Mouse (Mus musculus) hindbrain, embryonic 16.5 days (tissue): Measurements from ENCODE around the gene Pip5k1b. TPM values are rescaled to one million over a fixed set of nuclear protein-coding genes. Genes with fewer than 3 reads are reported as not detected.
A peak's percentile ranks its signal among the peaks of the same experiment; 100 is the strongest.

ENCODE experiments used
- ATAC-seq: fragments of 200-750 bp; cut with Nextera tagmentation; 2 replicates; pipeline ENCODE4 v1.8.0; 2017; ENCODE audit warnings: moderate TSS enrichment, moderate library complexity
- H3K27ac ChIP-seq: fragments of 300-500 bp; sonication (generic); 2 replicates; pipeline ENCODE4 v1.5.1; 2014; ENCODE audit warnings: low read depth, mild to moderate bottlenecking, control low read depth, low read length, moderate library complexity
- H3K27me3 ChIP-seq: fragments of 300-500 bp; sonication (generic); replicated peaks from 2 replicates; pipeline ENCODE4 v1.6.1; 2014; ENCODE audit warnings: low read length; ENCODE audit not compliant: control insufficient read depth, insufficient read depth
- H3K36me3 ChIP-seq: fragments of 300-500 bp; sonication (generic); 2 replicates; pipeline ENCODE4 v1.6.1; 2014; ENCODE audit warnings: mild to moderate bottlenecking, low read length, moderate library complexity, mixed read lengths; ENCODE audit not compliant: control insufficient read depth, insufficient read depth
- H3K4me1 ChIP-seq: fragments of 300-500 bp; sonication (generic); 2 replicates; pipeline ENCODE4 v1.6.1; 2014; ENCODE audit warnings: low read depth, low read length; ENCODE audit not compliant: control insufficient read depth, insufficient read depth
- H3K4me2 ChIP-seq: fragments of 300-500 bp; sonication (generic); 2 replicates; pipeline ENCODE4 v1.6.1; 2014; ENCODE audit warnings: mild to moderate bottlenecking, low read length, control low read depth, moderate library complexity
- H3K4me3 ChIP-seq: fragments of 300-500 bp; sonication (generic); 2 replicates; pipeline ENCODE4 v1.5.1; 2014; ENCODE audit warnings: mild to moderate bottlenecking, low read length, control low read depth, moderate library complexity
- H3K9ac ChIP-seq: fragments of 300-500 bp; sonication (generic); 2 replicates; pipeline ENCODE4 v1.6.1; 2014; ENCODE audit warnings: low read depth, mild to moderate bottlenecking, control low read depth, low read length, moderate library complexity
- H3K9me3 ChIP-seq: fragments of 300-500 bp; sonication (generic); 2 replicates; pipeline ENCODE4 v1.6.1; 2014; ENCODE audit warnings: mild to moderate bottlenecking, low read length, moderate library complexity; ENCODE audit not compliant: control insufficient read depth
- WGBS: fragments of 180-500 bp; shearing (Covaris S2); extraction: QIAGEN DNeasy Blood & Tissue Kit; methylation state at CpG from one replicate; pipeline ENCODE4 v1.1.7; 2014; 5-methylcytosine and 5-hydroxymethylcytosine counted together
- polyA plus RNA-seq: library from polyadenylated mRNA; unstranded; fragments of >200 nt; fragmentation: Nextera tagmentation; extraction: Ambion mirVana; gene quantifications from 2 replicates; pipeline ENCODE4 v1.2.1, GENCODE M21; 2015

Pip5k1b gene
- polyA plus RNA-seq, 1 experiment from 2014 or later = 2.2 TPM

GRCm38 (mm10) chr19:24403245-24403644 is 152.4 kb downstream of the Pip5k1b start:
- H3K27me3 ChIP-seq = no peaks in the 10 kb centered on the region
- no peak overlapping the region for H3K4me2 ChIP-seq
- no peak overlapping the region for H3K27ac ChIP-seq
- H3K9me3 ChIP-seq = no peaks in the 10 kb centered on the region; the same call in 1 of the 2 replicates
- no peaks in the 10 kb centered on the region for H3K36me3 ChIP-seq
- WGBS = 88% methylated on average over 6 of the region's 6 CpGs
- H3K4me1 ChIP-seq = no peaks in the 10 kb centered on the region
- no peak overlapping the region for H3K4me3 ChIP-seq
- no peak overlapping the region for H3K9ac ChIP-seq
- no peak for ATAC-seq

GRCm38 (mm10) chr19:24393920-24394319 is 161.8 kb downstream of the Pip5k1b start:
- WGBS = 79% methylated on average over 2 of the region's 2 CpGs
- H3K4me2 ChIP-seq = no peak overlapping the region

DNA sequence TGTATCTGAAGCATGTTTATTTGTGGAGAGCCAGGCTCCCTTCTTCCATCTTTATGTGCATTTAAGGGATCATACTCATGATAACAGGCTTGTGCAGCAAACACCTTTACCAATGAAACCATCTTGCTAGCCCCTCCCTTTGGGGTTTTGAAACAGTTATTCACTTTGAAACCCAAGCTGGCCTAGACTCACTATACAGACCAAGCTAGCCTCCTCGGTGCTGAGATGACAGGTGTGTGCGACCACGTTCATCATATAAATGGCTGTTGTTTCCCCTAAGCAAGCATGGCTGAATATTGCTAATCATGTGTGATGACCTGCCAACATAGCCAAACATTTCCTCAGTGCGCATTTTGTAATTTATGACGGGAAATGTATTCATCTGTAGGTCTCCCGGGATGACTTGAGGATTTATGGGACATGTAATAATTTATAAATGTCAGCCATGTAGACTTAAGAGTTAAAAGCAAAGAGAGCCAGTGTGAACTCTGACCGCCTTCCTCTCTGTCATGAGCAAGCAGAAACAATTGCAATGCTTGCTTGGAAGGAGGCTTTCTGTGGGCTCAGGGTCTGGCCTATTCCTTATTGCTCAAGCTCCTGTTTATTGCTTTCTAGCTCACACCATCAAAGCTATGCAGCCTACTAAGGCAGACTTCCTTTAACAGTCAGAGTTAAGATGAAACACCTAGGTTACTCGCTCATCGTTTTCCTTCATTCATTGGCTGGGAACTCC is 164.0 kb downstream of the Pip5k1b start:
- no peak overlapping the region for H3K4me3 ChIP-seq
- H3K27ac ChIP-seq = no peak overlapping the region
- no peaks in the 10 kb centered on the region for H3K36me3 ChIP-seq
- WGBS = 57% methylated on average over 9 of the region's 9 CpGs
- H3K9ac ChIP-seq = no peak overlapping the region
- no peaks in the 10 kb centered on the region for H3K27me3 ChIP-seq
- ATAC-seq = no peak
- H3K4me1 ChIP-seq = peaks cover 2% of the 10 kb centered on the region; the same call in 1 of the 2 replicates
- H3K4me2 ChIP-seq = no peak overlapping the region
- H3K9me3 ChIP-seq = no peaks in the 10 kb centered on the region

More at GRCm38 (mm10) chr19:24393920-24394319, 161.8 kb downstream of the Pip5k1b start:
- Histone ChIP-seq H3K4me3 (no peak overlapping the region), H3K4me1 (peaks cover 2% of the 10 kb centered on the region; the same call in 1 of the 2 replicates), H3K27ac (no peak overlapping the region), H3K9ac (no peak overlapping the region), H3K9me3 (no peaks in the 10 kb centered on the region), H3K27me3 (no peaks in the 10 kb centered on the region), H3K36me3 (no peaks in the 10 kb centered on the region)
- ATAC-seq = no peak

- Histone ChIP-seq H3K4me2 (no peak overlapping the region), H3K9me3 (no peaks in the 10 kb centered on the region), H3K4me3 (no peak overlapping the region), H3K36me3 (no peaks in the 10 kb centered on the region), H3K27me3 (no peaks in the 10 kb centered on the region), H3K27ac (no peak overlapping the region), H3K4me1 (no peaks in the 10 kb centered on the region), H3K9ac (no peak overlapping the region)
- no peak for ATAC-seq
- WGBS = 78% methylated on average over 22 of the region's 22 CpGs
These were observed 168.5 kb downstream of the Pip5k1b start for GRCm38 (mm10) chr19:24386956-24387865.

DNA sequence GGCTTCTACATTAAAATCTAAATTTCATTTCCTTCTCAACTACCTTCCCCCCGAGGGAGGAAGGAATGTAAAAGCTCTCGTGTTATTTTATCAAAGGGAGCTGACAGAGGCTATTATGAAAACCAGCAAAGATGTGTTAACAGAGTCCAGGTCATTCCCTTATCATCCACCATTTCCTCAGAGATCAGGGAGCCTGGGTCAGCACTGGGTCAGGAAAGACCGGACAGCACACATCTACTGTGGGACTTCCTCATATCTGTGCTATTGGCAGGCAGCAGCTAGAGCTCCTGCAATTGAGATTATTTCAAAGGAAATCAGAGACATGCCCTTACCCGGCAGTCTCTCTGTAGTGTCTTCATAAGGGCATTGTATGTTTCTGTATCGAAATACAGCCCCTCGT is 177.2 kb downstream of the Pip5k1b start:
- Histone ChIP-seq H3K4me3 (no peak overlapping the region), H3K9me3 (no peaks in the 10 kb centered on the region), H3K27ac (no peak overlapping the region), H3K36me3 (no peaks in the 10 kb centered on the region), H3K27me3 (no peaks in the 10 kb centered on the region), H3K4me2 (no peak overlapping the region), H3K4me1 (no peaks in the 10 kb centered on the region), H3K9ac (no peak overlapping the region)
- no peak for ATAC-seq
- WGBS = 56% methylated on average over 6 of the region's 6 CpGs

- Histone ChIP-seq H3K36me3 (no peaks in the 10 kb centered on the region), H3K27ac (no peak overlapping the region), H3K4me1 (peaks cover 10% of the 10 kb centered on the region), H3K9ac (no peak overlapping the region), H3K4me2 (peak overlapping the region; percentile 47), H3K9me3 (no peaks in the 10 kb centered on the region), H3K27me3 (no peaks in the 10 kb centered on the region), H3K4me3 (no peak overlapping the region; the same call in 1 of the 2 replicates)
- 26% methylated on average over 19 of the region's 19 CpGs for WGBS
- ATAC-seq = 0 out of 2 replicates have a peak, but pooled peaks have one; percentile 30
These were observed 183.7 kb downstream of the Pip5k1b start for GRCm38 (mm10) chr19:24371763-24372640.

DNA sequence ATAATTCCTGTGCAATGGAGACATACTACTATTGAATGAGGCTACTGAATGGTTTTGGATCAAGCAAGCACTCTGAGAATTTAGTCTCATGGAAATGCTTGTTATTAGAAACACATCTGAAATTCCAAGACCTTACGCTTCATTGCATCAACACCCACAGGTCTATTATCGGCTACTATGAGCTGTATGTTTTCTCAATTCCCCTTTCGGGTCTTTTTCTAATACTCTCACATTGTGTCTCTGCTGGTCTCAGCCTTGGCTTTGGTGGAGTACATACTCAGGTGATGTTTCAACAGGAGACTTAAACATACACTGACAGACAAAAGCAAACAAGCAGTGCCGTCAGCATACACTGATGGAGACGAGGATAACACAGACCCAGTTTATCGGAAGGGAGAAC is 187.3 kb downstream of the Pip5k1b start:
- Histone ChIP-seq H3K27ac (no peak overlapping the region), H3K9ac (no peak overlapping the region), H3K4me3 (no peak overlapping the region), H3K4me2 (no peak overlapping the region), H3K9me3 (no peaks in the 10 kb centered on the region), H3K27me3 (no peaks in the 10 kb centered on the region), H3K4me1 (peaks cover 10% of the 10 kb centered on the region), H3K36me3 (no peaks in the 10 kb centered on the region)
- WGBS = 85% methylated on average over 6 of the region's 6 CpGs
- ATAC-seq = no peak

GRCm38 (mm10) chr19:24367722-24368121 is 187.9 kb downstream of the Pip5k1b start:
- 68% methylated on average over 4 of the region's 4 CpGs for WGBS
- no peak overlapping the region for H3K27ac ChIP-seq
- no peaks in the 10 kb centered on the region for H3K27me3 ChIP-seq
- H3K4me2 ChIP-seq = no peak overlapping the region
- no peak overlapping the region for H3K9ac ChIP-seq
- no peak overlapping the region for H3K4me3 ChIP-seq
- no peaks in the 10 kb centered on the region for H3K36me3 ChIP-seq
- H3K4me1 ChIP-seq = peaks cover 10% of the 10 kb centered on the region
- ATAC-seq = no peak
- H3K9me3 ChIP-seq = no peaks in the 10 kb centered on the region
